Mouse (Mus musculus) T-helper 1 cell (primary cell): ENCODE data around the gene Pcbp3.

Source experiments
- in situ Hi-C: fragments of 300-600 bp; cut with MboI, MseI; formaldehyde crosslinking; loops from one replicate; pipeline ENCODE4 v1.15.1; 2025; ENCODE audit warnings: high pct_unique_total_duplicates

Gene Pcbp3

GRCm38 (mm10) chr10:76846480-76846879, 115.2 kb downstream of the Pcbp3 start:
- in situ Hi-C loops = no loop called here

- in situ Hi-C loops = no loop called here
Observed at GRCm38 (mm10) chr10:76844901-76845300, 116.8 kb downstream of the Pcbp3 start.

- in situ Hi-C loops = no loop called here
Observed at GRCm38 (mm10) chr10:76844365-76844764, 117.3 kb downstream of the Pcbp3 start.

- in situ Hi-C loops = no loop called here
Observed at GRCm38 (mm10) chr10:76842087-76842486, 119.6 kb downstream of the Pcbp3 start.

GRCm38 (mm10) chr10:76841220-76841619, 120.5 kb downstream of the Pcbp3 start:
- in situ Hi-C loops = no loop called here

- in situ Hi-C loops = no loop called here
Observed at GRCm38 (mm10) chr10:76840566-76840965, 121.1 kb downstream of the Pcbp3 start.

- in situ Hi-C loops = loop anchor here (5.0 kb wide), 2 partner anchors 182 to 227 kb away; no protein-coding TSS in a partner anchor
Observed at GRCm38 (mm10) chr10:76835497-76836357, 126.0 kb downstream of the Pcbp3 start.

GRCm38 (mm10) chr10:76832841-76833240, 128.8 kb downstream of the Pcbp3 start:
- in situ Hi-C loops = no loop called here

GRCm38 (mm10) chr10:76831915-76832314, 129.8 kb downstream of the Pcbp3 start:
- in situ Hi-C loops = no loop called here

GRCm38 (mm10) chr10:76831151-76831550, 130.5 kb downstream of the Pcbp3 start:
- in situ Hi-C loops = no loop called here

GRCm38 (mm10) chr10:76828936-76829335, 132.8 kb downstream of the Pcbp3 start:
- in situ Hi-C loops = loop anchor here (10.0 kb wide), 1 partner anchor 646 kb away; no protein-coding TSS in a partner anchor

GRCm38 (mm10) chr10:76822698-76823097, 139.0 kb downstream of the Pcbp3 start:
- in situ Hi-C loops = loop anchor here (10.0 kb wide), 1 partner anchor 652 kb away; no protein-coding TSS in a partner anchor

- in situ Hi-C loops = no loop called here
Observed at GRCm38 (mm10) chr10:76819321-76819720, 142.4 kb downstream of the Pcbp3 start.

- in situ Hi-C loops = no loop called here
Observed at GRCm38 (mm10) chr10:76818337-76818736, 143.3 kb downstream of the Pcbp3 start.

- in situ Hi-C loops = no loop called here
Observed at GRCm38 (mm10) chr10:76816930-76817329, 144.8 kb downstream of the Pcbp3 start.

- in situ Hi-C loops = no loop called here
Observed at GRCm38 (mm10) chr10:76816436-76816835, 145.3 kb downstream of the Pcbp3 start.

- in situ Hi-C loops = no loop called here
Observed at GRCm38 (mm10) chr10:76815481-76815880, 146.2 kb downstream of the Pcbp3 start.

GRCm38 (mm10) chr10:76814811-76815210, 146.9 kb downstream of the Pcbp3 start:
- in situ Hi-C loops = no loop called here

- in situ Hi-C loops = no loop called here
Observed at GRCm38 (mm10) chr10:76809916-76810660, 151.6 kb downstream of the Pcbp3 start.

- in situ Hi-C loops = no loop called here
Observed at GRCm38 (mm10) chr10:76809439-76809838, 152.2 kb downstream of the Pcbp3 start.

- in situ Hi-C loops = no loop called here
Observed at GRCm38 (mm10) chr10:76808446-76809400, 153.0 kb downstream of the Pcbp3 start.
